Mouse (Mus musculus) heart, adult 9 months (tissue): ENCODE measurements around the gene Gm13691.
"Not testable (repeated sequence)": the region's sequence is repeated elsewhere in the genome, so short reads cannot be mapped to it uniquely, and the experiment has no call there.

Experiments used
- DNase-seq, 2 experiments: peaks; one replicate each; pipeline ENCODE4 v3.0.0; 2022; ENCODE audit warnings: low spot score in 2 of 2

The Gm13691 gene

GRCm38 (mm10) chr2:84032505-84032904 is 42.2 kb downstream of the Gm13691 start:
- no peak for DNase-seq

GRCm38 (mm10) chr2:84035997-84036396 is 45.6 kb downstream of the Gm13691 start:
- DNase-seq, result no peak

- DNase-seq, result peak; percentile 13 to 26
Measured at GRCm38 (mm10) chr2:84037304-84037703, 47.0 kb downstream of the Gm13691 start.

- not testable (repeated sequence) for DNase-seq
Measured at GRCm38 (mm10) chr2:84037943-84038342, 47.6 kb downstream of the Gm13691 start.

- DNase-seq, result no peak
Measured at GRCm38 (mm10) chr2:84039277-84039676, 48.9 kb downstream of the Gm13691 start.
